Mouse (Mus musculus): ENCODE results near the gene Rpl3l.
A peak's percentile ranks its signal among the peaks of the same experiment; 100 is the strongest.

Gene Rpl3l

DNA sequence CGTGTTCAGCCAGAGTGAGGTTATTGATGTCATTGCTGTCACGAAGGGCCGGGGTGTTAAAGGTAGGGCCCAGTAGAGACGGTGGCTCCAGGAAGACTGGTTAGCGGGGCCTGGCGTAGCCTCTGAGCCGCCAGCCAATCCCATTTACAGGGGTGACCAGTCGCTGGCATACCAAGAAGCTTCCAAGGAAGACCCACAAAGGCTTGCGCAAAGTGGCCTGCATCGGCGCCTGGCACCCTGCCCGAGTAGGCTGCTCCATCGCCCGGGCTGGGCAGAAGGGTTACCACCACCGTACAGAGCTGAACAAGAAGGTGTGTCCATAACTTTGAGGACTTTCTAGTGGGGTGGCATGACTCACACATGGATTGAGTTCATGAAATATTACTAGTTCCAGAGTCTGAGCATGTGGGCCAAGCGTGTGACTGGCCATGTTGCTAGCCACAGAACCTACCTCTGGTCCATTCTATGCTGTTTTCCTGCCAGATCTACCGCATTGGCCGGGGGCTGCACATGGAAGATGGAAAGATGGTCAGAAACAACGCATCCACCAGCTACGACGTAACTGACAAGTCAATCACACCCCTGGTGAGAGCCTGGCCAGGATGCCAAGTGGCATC is 5.9 kb downstream of the Rpl3l start:
- no peaks in the 10 kb centered on the region for H3K27me3 ChIP-seq (ENCODE audit: insufficient read depth, low read length)
- no peaks in the 10 kb centered on the region for H3K36me3 ChIP-seq (ENCODE audit: insufficient read depth, low read length)
- H3K4me1 ChIP-seq (replicated peaks; ENCODE audit: low read depth, low read length): peaks cover 68% of the 10 kb centered on the region
- no peaks in the 10 kb centered on the region for H3K9me3 ChIP-seq (ENCODE audit: low read length)
- no peak for TF ChIP-seq CTCF (conservative IDR thresholded peaks at IDR 0.05; ENCODE audit: low read length)
- no peak for TF ChIP-seq POU5F1 (IDR thresholded peaks at IDR 0.05; ENCODE audit: borderline replicate concordance, low read length)
- TF ChIP-seq NANOG (IDR thresholded peaks at IDR 0.05; ENCODE audit: borderline replicate concordance, low read length): no peak
- 0 out of 2 replicates have a peak overlapping the region, but pooled peaks have one; percentile 17 for H3K4me3 ChIP-seq (replicated peaks; ENCODE audit: low read length)

DNA sequence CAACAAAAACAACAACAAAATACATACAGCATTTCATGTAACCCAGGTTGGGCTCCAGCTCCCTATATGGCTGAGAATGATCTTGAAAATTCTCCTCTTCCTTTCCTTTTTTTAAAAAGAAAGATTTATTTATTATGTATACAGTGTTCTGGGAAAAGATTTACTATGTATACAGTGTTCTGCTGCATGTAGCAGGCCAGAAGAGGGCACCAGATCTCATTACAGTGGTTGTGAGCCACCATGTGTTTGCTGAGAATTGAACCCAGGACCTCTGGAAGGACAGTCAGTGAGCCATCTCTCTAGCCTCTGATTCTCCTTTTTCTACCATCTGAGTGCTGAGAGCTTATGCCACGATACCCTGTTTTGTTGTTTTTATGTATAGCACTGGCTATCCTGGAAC is 6.9 kb downstream of the Rpl3l start:
- Histone ChIP-seq H3K4me3 (replicated peaks; ENCODE audit: low read length) (no peak overlapping the region), H3K4me1 (replicated peaks; ENCODE audit: low read depth, low read length) (peaks cover 66% of the 10 kb centered on the region), H3K36me3 (ENCODE audit: insufficient read depth, low read length) (no peaks in the 10 kb centered on the region), H3K9me3 (ENCODE audit: low read length) (no peaks in the 10 kb centered on the region), H3K27me3 (ENCODE audit: insufficient read depth, low read length) (no peaks in the 10 kb centered on the region)
- TF ChIP-seq NANOG (IDR thresholded peaks at IDR 0.05; ENCODE audit: borderline replicate concordance, low read length): no peak
- no peak; the same call in 1 of the 2 replicates for TF ChIP-seq CTCF (conservative IDR thresholded peaks at IDR 0.05; ENCODE audit: low read length)
- no peak for TF ChIP-seq POU5F1 (IDR thresholded peaks at IDR 0.05; ENCODE audit: borderline replicate concordance, low read length)

GRCm38 (mm10) chr17:24735446-24735845 is 7.8 kb downstream of the Rpl3l start:
- H3K9me3 ChIP-seq (ENCODE audit: low read length): no peaks in the 10 kb centered on the region
- peaks cover 74% of the 10 kb centered on the region for H3K4me1 ChIP-seq (replicated peaks; ENCODE audit: low read depth, low read length)
- H3K27me3 ChIP-seq (ENCODE audit: insufficient read depth, low read length): no peaks in the 10 kb centered on the region
- H3K36me3 ChIP-seq (ENCODE audit: insufficient read depth, low read length): peaks cover 6% of the 10 kb centered on the region
- no peak for TF ChIP-seq NANOG (IDR thresholded peaks at IDR 0.05; ENCODE audit: borderline replicate concordance, low read length)
- TF ChIP-seq CTCF (conservative IDR thresholded peaks at IDR 0.05; ENCODE audit: low read length): no peak
- no peak for TF ChIP-seq POU5F1 (IDR thresholded peaks at IDR 0.05; ENCODE audit: borderline replicate concordance, low read length)
- H3K4me3 ChIP-seq (replicated peaks; ENCODE audit: low read length): peak overlapping the region; percentile 91

DNA sequence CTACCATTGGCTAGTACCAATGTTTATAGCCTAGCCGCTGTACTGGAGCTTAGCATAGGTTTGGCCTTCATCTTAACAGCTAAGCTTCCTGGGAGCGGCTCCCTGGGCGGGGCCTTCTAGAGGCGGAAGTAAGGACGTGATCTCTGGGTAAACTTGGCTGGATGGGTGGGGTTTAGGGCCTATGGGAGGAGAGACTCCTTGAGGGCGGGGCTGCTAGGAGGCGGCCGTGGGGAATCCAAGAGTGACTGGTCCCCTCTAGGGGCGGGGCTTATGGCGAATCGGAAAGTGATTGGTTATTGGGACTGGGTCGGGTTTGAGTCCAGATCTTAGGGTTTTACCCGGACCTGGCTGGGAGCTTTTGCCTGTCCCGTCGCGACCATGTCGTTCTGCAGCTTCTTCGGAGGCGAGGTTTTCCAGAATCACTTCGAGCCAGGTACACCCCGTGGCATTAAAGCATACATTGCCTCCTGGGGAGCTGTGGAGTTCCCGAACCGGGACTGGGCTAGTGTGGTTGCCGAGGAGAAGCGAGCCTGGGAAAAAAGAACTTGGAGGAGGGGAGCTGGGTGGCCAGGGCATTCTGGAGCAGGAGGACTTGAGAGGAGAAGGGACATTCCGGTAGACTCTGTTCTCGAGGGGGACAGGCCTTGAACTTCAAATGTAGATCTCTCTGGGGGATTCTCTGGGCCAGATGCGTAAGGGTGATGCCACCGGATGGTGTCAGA is 8.9 kb downstream of the Rpl3l start, which contains the start of gene Msrb1:
TSS of gene Msrb1 (plus strand) at position 313 of the 722 bp plus-strand sequence.
- Histone ChIP-seq H3K4me1 (replicated peaks; ENCODE audit: low read depth, low read length) (peaks cover 70% of the 10 kb centered on the region), H3K27me3 (ENCODE audit: insufficient read depth, low read length) (no peaks in the 10 kb centered on the region), H3K9me3 (ENCODE audit: low read length) (no peaks in the 10 kb centered on the region), H3K4me3 (replicated peaks; ENCODE audit: low read length) (peak within 1 kb of the TSS; percentile 91), H3K36me3 (ENCODE audit: insufficient read depth, low read length) (peaks cover 14% of the 10 kb centered on the region)
- TF ChIP-seq CTCF (conservative IDR thresholded peaks at IDR 0.05; ENCODE audit: low read length) (no peak), NANOG (IDR thresholded peaks at IDR 0.05; ENCODE audit: borderline replicate concordance, low read length) (no peak), POU5F1 (IDR thresholded peaks at IDR 0.05; ENCODE audit: borderline replicate concordance, low read length) (no peak)

GRCm38 (mm10) chr17:24737135-24737810 is 9.7 kb downstream of the Rpl3l start:
- H3K36me3 ChIP-seq (ENCODE audit: insufficient read depth, low read length): peaks cover 20% of the 10 kb centered on the region
- H3K9me3 ChIP-seq (ENCODE audit: low read length): no peaks in the 10 kb centered on the region
- no peaks in the 10 kb centered on the region for H3K27me3 ChIP-seq (ENCODE audit: insufficient read depth, low read length)
- H3K4me3 ChIP-seq (replicated peaks; ENCODE audit: low read length): peak overlapping the region; percentile 91
- H3K4me1 ChIP-seq (replicated peaks; ENCODE audit: low read depth, low read length): peaks cover 64% of the 10 kb centered on the region
- no peak for TF ChIP-seq CTCF (conservative IDR thresholded peaks at IDR 0.05; ENCODE audit: low read length)
- TF ChIP-seq NANOG (IDR thresholded peaks at IDR 0.05; ENCODE audit: borderline replicate concordance, low read length): no peak
- TF ChIP-seq POU5F1 (IDR thresholded peaks at IDR 0.05; ENCODE audit: borderline replicate concordance, low read length): no peak

DNA sequence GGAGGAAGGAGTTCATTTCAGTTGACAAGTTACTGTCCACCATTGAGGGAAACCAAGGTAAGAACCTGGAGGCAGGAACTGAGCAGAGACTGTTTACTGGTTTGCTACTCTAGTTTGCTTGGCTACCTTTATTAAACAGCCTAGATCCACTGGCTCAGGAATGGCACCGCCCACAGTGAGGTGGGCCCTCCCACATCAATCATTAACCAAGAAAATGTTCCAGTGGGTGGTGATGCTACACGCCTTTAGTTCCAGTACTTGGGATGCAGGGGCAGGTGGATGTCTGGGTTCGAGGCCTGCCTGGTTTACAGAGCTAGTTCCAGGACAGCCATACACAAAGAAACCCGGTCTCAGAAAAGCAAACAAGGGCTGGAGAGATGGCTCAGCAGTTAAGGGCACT is 10.6 kb downstream of the Rpl3l start:
- H3K4me3 ChIP-seq (replicated peaks; ENCODE audit: low read length): no peak overlapping the region
- peaks cover 26% of the 10 kb centered on the region for H3K36me3 ChIP-seq (ENCODE audit: insufficient read depth, low read length)
- peaks cover 55% of the 10 kb centered on the region for H3K4me1 ChIP-seq (replicated peaks; ENCODE audit: low read depth, low read length)
- no peaks in the 10 kb centered on the region for H3K27me3 ChIP-seq (ENCODE audit: insufficient read depth, low read length)
- no peaks in the 10 kb centered on the region for H3K9me3 ChIP-seq (ENCODE audit: low read length)
- TF ChIP-seq POU5F1 (IDR thresholded peaks at IDR 0.05; ENCODE audit: borderline replicate concordance, low read length): no peak
- TF ChIP-seq CTCF (conservative IDR thresholded peaks at IDR 0.05; ENCODE audit: low read length): no peak
- TF ChIP-seq NANOG (IDR thresholded peaks at IDR 0.05; ENCODE audit: borderline replicate concordance, low read length): no peak

- TF ChIP-seq POU5F1 (IDR thresholded peaks at IDR 0.05; ENCODE audit: borderline replicate concordance, low read length): no peak
- TF ChIP-seq CTCF (conservative IDR thresholded peaks at IDR 0.05; ENCODE audit: low read length): no peak
- no peak for TF ChIP-seq NANOG (IDR thresholded peaks at IDR 0.05; ENCODE audit: borderline replicate concordance, low read length)
- Histone ChIP-seq H3K36me3 (ENCODE audit: insufficient read depth, low read length) (peaks cover 26% of the 10 kb centered on the region), H3K9me3 (ENCODE audit: low read length) (no peaks in the 10 kb centered on the region), H3K4me1 (replicated peaks; ENCODE audit: low read depth, low read length) (peaks cover 50% of the 10 kb centered on the region), H3K4me3 (replicated peaks; ENCODE audit: low read length) (no peak overlapping the region), H3K27me3 (ENCODE audit: insufficient read depth, low read length) (no peaks in the 10 kb centered on the region)
Measured at GRCm38 (mm10) chr17:24739926-24740325, 12.3 kb downstream of the Rpl3l start.

DNA sequence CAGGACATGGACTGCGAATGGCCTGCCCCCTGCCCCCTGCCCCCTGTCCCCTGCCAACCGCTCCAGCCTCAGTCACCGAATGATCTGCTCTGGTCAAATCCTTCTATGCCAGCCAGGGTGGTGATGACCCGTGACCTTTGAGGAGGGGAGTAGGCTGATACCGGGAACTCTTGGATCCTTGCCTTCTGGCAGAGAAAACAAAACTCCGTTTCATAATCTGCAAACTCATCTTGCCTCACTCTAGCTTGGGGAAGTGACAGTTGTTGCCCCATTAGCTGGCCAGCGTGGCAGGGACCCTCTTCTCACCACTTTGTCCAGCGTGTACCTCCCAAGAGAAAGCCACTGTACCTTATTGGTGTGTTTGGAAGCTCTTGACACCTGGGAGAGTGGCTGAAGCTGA is 14.7 kb downstream of the Rpl3l start:
- Histone ChIP-seq H3K36me3 (ENCODE audit: insufficient read depth, low read length) (peaks cover 26% of the 10 kb centered on the region), H3K27me3 (ENCODE audit: insufficient read depth, low read length) (no peaks in the 10 kb centered on the region)
- TF ChIP-seq CTCF (conservative IDR thresholded peaks at IDR 0.05; ENCODE audit: low read length) (no peak), NANOG (IDR thresholded peaks at IDR 0.05; ENCODE audit: borderline replicate concordance, low read length) (no peak), POU5F1 (IDR thresholded peaks at IDR 0.05; ENCODE audit: borderline replicate concordance, low read length) (no peak)

More for the DNA sequence above, 14.7 kb downstream of the Rpl3l start:
- no peaks in the 10 kb centered on the region for H3K9me3 ChIP-seq (ENCODE audit: low read length)
- no peak overlapping the region for H3K4me3 ChIP-seq (replicated peaks; ENCODE audit: low read length)
- H3K4me1 ChIP-seq (replicated peaks; ENCODE audit: low read depth, low read length): peaks cover 49% of the 10 kb centered on the region

Measured in E14TG2a.4 (cell line).